Mouse (Mus musculus) testis, adult 2 months (tissue): ENCODE data around the gene Mrps27.

Source experiments
- CTCF ChIP-seq: fragments of 200-500 bp; IDR thresholded peaks from 2 replicates; pipeline ENCODE4 v1.5.1; 2012; ENCODE audit warnings: low read depth, mild to moderate bottlenecking, inconsistent platforms, low read length, moderate library complexity; ENCODE audit not compliant: control insufficient read depth, insufficient read depth, insufficient replicate concordance
- POLR2A ChIP-seq: fragments of 200-500 bp; IDR thresholded peaks from 2 replicates; pipeline ENCODE4 v1.6.1; 2012; ENCODE audit warnings: low read depth, mild to moderate bottlenecking, inconsistent platforms, low read length, moderate library complexity; ENCODE audit not compliant: control insufficient read depth

- TF ChIP-seq POLR2A (no peak), CTCF (no peak)
These were observed 48.5 kb downstream of the Mrps27 start for GRCm38 (mm10) chr13:99393128-99393527.
